Mouse (Mus musculus): Measurements from ENCODE around the gene Psg22. TPM values are rescaled to one million over a fixed set of nuclear protein-coding genes. Genes with fewer than 3 reads are reported as not detected.
"Not testable (repeated sequence)": the region's sequence is repeated elsewhere in the genome, so short reads cannot be mapped to it uniquely, and the experiment has no call there.

Psg22 gene
- polyA plus RNA-seq, 1 experiment, result 0.22 TPM

DNA sequence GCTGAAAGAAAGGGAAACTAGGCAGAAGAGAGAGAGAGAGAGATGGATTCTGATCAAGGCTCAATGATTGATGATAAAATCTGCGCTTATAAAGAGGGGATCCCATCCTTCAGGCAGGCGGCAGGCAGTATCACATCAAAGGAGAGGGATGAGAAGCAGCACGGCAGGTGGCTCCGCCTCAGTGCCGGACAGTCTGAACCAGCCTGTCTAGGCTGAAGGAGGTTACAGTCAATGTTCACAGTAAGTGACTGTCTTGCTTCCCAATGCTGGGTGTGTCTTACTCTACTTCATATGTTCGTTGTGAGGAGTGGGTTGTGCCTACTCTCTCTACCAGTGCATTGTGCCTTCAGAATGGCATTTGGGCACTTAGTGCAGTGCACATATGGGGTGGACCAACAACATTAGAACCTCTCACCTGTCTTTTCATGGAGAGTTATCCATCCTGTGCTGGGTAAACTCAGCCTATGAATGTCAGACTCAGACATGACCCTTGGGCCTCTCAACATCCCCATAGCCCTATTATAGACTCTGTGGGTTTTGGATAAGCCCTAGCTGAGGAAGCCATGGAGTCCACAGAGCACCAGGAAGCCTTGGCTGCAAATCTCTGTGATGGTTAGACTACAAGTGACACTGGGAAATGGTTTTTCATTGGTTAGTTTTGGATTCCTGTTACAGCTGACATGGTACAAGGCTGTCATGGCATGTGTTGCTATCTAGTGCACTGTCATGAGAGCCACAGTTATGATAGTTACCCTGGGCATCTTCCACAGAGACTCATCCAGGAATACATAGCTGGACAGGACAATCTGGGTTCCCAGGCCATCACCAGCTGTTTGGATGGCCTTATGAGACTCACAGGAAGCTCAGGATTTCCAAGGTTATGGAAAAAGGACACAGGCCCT is 31.4 kb downstream of the Psg22 start:
- no peaks in the 10 kb centered on the region for H3K36me3 ChIP-seq (ENCODE audit: control insufficient read depth, insufficient read depth, low read length)
- 55% methylated on average over 6 of the region's 6 CpGs for WGBS
- H3K27ac ChIP-seq (ENCODE audit: control insufficient read depth, insufficient read depth, low read length), result no peak overlapping the region
- no peak overlapping the region for H3K4me3 ChIP-seq (ENCODE audit: control insufficient read depth, insufficient read depth, low read length)
- no peak for DNase-seq
- TF ChIP-seq POLR2A (IDR thresholded peaks at IDR 0.05; ENCODE audit: control insufficient read depth, extremely low read depth, insufficient read depth, low read length, poor library complexity) (no peak), CTCF (IDR thresholded peaks at IDR 0.05; ENCODE audit: borderline replicate concordance, control insufficient read depth, extremely low read depth, insufficient read depth, low read length, poor library complexity) (no peak)
- no peaks in the 10 kb centered on the region for H3K27me3 ChIP-seq (ENCODE audit: control insufficient read depth, insufficient read depth, low read length)
- H3K4me1 ChIP-seq (replicated peaks; ENCODE audit: control insufficient read depth, insufficient read depth, low read length), result no peaks in the 10 kb centered on the region

DNA sequence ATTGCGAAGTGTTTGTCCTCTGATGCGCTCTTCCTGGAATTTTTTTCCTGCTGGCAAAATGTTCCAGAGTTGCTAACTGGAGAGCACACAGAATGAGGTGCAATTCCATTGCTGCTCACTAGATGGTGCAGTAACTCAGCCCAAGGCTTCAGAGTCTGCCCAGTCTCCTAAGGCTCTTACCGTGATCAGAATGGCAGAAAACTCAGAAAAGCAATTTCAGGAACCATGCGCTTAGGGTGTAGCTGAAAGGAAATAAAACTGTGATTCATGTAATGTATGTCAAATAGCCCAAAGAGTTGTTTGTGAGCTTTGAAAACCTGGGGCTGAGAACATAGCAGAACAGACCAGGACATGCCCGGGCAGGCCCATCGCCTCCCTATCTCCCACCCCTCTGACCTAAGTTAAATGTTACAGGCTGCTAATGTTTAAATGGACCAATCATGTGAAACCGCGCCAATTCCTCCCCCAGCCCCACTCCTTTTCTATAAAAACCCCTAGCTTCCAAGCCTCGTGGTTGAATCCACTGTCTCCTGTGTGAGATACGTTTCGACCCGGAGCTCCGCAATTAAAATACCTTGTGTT is 32.1 kb downstream of the Psg22 start:
- 58% methylated on average over 11 of the region's 13 CpGs for WGBS
- not testable (repeated sequence) for H3K27ac ChIP-seq (ENCODE audit: control insufficient read depth, insufficient read depth, low read length); H3K4me3 ChIP-seq (ENCODE audit: control insufficient read depth, insufficient read depth, low read length); H3K27me3 ChIP-seq (ENCODE audit: control insufficient read depth, insufficient read depth, low read length); H3K4me1 ChIP-seq (replicated peaks; ENCODE audit: control insufficient read depth, insufficient read depth, low read length); H3K36me3 ChIP-seq (ENCODE audit: control insufficient read depth, insufficient read depth, low read length)
- DNase-seq, result peak; percentile 19

GRCm38 (mm10) chr7:18760152-18760551 is 42.3 kb downstream of the Psg22 start:
- H3K4me3 ChIP-seq (ENCODE audit: control insufficient read depth, insufficient read depth, low read length); H3K36me3 ChIP-seq (ENCODE audit: control insufficient read depth, insufficient read depth, low read length); H3K27me3 ChIP-seq (ENCODE audit: control insufficient read depth, insufficient read depth, low read length); H3K27ac ChIP-seq (ENCODE audit: control insufficient read depth, insufficient read depth, low read length); H3K4me1 ChIP-seq (replicated peaks; ENCODE audit: control insufficient read depth, insufficient read depth, low read length); DNase-seq: not testable (repeated sequence)
- WGBS, result 46% methylated on average over 7 of the region's 7 CpGs

DNA sequence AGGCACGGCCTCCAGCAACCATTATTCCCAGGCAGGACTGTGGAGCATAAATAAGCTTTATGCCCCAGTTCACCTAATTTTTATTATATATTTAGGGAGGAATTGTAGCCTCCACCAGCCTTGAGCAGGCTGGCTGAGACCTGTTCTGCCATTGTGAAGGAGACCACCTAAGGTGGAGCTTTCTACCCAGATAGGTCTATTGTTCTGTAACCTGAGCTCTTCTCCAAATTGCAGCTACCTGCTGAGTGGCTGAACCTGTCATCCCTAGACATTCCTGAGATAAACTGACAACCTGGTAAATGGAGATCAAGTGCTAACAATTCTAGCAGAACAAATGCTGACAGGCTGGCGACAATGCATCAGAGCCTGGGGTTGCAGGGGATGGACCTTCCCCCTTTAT is 45.0 kb downstream of the Psg22 start:
- H3K36me3 ChIP-seq (ENCODE audit: control insufficient read depth, insufficient read depth, low read length); H3K4me3 ChIP-seq (ENCODE audit: control insufficient read depth, insufficient read depth, low read length); H3K27me3 ChIP-seq (ENCODE audit: control insufficient read depth, insufficient read depth, low read length); H3K4me1 ChIP-seq (replicated peaks; ENCODE audit: control insufficient read depth, insufficient read depth, low read length); H3K27ac ChIP-seq (ENCODE audit: control insufficient read depth, insufficient read depth, low read length); DNase-seq: not testable (repeated sequence)
- WGBS, result 100% methylated on average over 1 of the region's 2 CpGs

Other genes with a start within 250 kb of the Psg22 start
- gene Psg26, start 233.9 kb upstream of the Psg22 start, polyA plus RNA-seq (2012; rRNA removed), result 0.05 TPM in 1 of 2 replicates, not detected in the other
- gene Psg25, start 185.8 kb upstream of the Psg22 start, polyA plus RNA-seq (2012; rRNA removed), result 0.22 and 0.24 TPM in 2 replicates
- 0.43 and 0.73 TPM in 2 replicates for gene Psg27, start 150.8 kb upstream of the Psg22 start, polyA plus RNA-seq (2012; rRNA removed)
- gene Psg23, start 101.6 kb upstream of the Psg22 start, polyA plus RNA-seq (2012; rRNA removed), result 0.09 and 0.13 TPM in 2 replicates
- gene Psg21, start 61.4 kb upstream of the Psg22 start, polyA plus RNA-seq (2012; rRNA removed), result 0.08 and 0.13 TPM in 2 replicates
- 0.18 and 0.20 TPM in 2 replicates for gene Psg20, start 31.9 kb upstream of the Psg22 start, polyA plus RNA-seq (2012; rRNA removed)
- gene Psg19, start 80.4 kb downstream of the Psg22 start, polyA plus RNA-seq (2012; rRNA removed), result not detected in 2 replicates
- gene Psg17, start 103.5 kb downstream of the Psg22 start, polyA plus RNA-seq (2012; rRNA removed), result 0.09 TPM in 2 replicates
- 1.1 and 1.6 TPM in 2 replicates for gene Mill2, start 121.9 kb downstream of the Psg22 start, polyA plus RNA-seq (2012; rRNA removed)
- 49.8 and 59.4 TPM in 2 replicates for gene Pglyrp1, start 153.2 kb downstream of the Psg22 start, polyA plus RNA-seq (2012; rRNA removed)
- gene Ccdc61, start 192.3 kb downstream of the Psg22 start, polyA plus RNA-seq (2012; rRNA removed), result 56.5 and 67.1 TPM in 2 replicates
- 0.39 and 0.40 TPM in 2 replicates for gene Nova2, start 207.8 kb downstream of the Psg22 start, polyA plus RNA-seq (2012; rRNA removed)

Measured in thymus, adult 2 months (tissue).